Mouse (Mus musculus) lung, embryonic 15.5 days (tissue): ENCODE measurements around the gene Sh3pxd2b. TPM values are rescaled to one million over a fixed set of nuclear protein-coding genes. Genes with fewer than 3 reads are reported as not detected.

Source experiments
- ATAC-seq: fragments of 200-750 bp; cut with Nextera tagmentation; 2 replicates; pipeline ENCODE4 v1.8.0; 2017; ENCODE audit warnings: moderate number of reproducible peaks, borderline replicate concordance; ENCODE audit not compliant: low FRiP score, low TSS enrichment; ENCODE audit errors: extremely low read depth
- H3K27ac ChIP-seq: fragments of 300-500 bp; sonication (generic); 2 replicates; pipeline ENCODE4 v1.5.1; 2015; ENCODE audit warnings: moderate library complexity, mild to moderate bottlenecking, inconsistent platforms
- H3K27me3 ChIP-seq: fragments of 300-500 bp; sonication (generic); 2 replicates; pipeline ENCODE4 v1.6.1; 2015; ENCODE audit warnings: inconsistent platforms
- H3K36me3 ChIP-seq: fragments of 300-500 bp; sonication (generic); 2 replicates; pipeline ENCODE4 v1.6.1; 2015; ENCODE audit warnings: inconsistent platforms
- H3K4me1 ChIP-seq: fragments of 300-500 bp; sonication (generic); 2 replicates; pipeline ENCODE4 v1.6.1; 2015; ENCODE audit warnings: inconsistent platforms
- H3K4me2 ChIP-seq: fragments of 300-500 bp; sonication (generic); 2 replicates; pipeline ENCODE4 v1.6.1; 2015; ENCODE audit warnings: inconsistent platforms, mild to moderate bottlenecking, moderate library complexity
- H3K4me3 ChIP-seq: fragments of 300-500 bp; sonication (generic); 2 replicates; pipeline ENCODE4 v1.5.1; 2015; ENCODE audit warnings: mild to moderate bottlenecking, inconsistent platforms
- H3K9ac ChIP-seq: fragments of 300-500 bp; sonication (generic); 2 replicates; pipeline ENCODE4 v1.6.1; 2015; ENCODE audit warnings: inconsistent platforms
- H3K9me3 ChIP-seq: fragments of 300-500 bp; sonication (generic); 2 replicates; pipeline ENCODE4 v1.6.1; 2016; ENCODE audit warnings: inconsistent platforms
- WGBS: fragments of 180-500 bp; shearing (Covaris S2); methylation state at CpG from one replicate; pipeline ENCODE4 v1.1.7; 2015; 5-methylcytosine and 5-hydroxymethylcytosine counted together
- polyA plus RNA-seq: library from polyadenylated mRNA; unstranded; fragments of >200 nt; fragmentation: Nextera tagmentation; extraction: Ambion mirVana; gene quantifications from 2 replicates; pipeline ENCODE4 v1.2.1, GENCODE M21; 2015

Gene Sh3pxd2b
- polyA plus RNA-seq, 1 experiment from 2014 or later, result 24.3 TPM

- no peak for ATAC-seq
- Histone ChIP-seq H3K4me1 (peaks cover 7% of the 10 kb centered on the region; the same call in 1 of the 2 replicates), H3K9ac (no peak overlapping the region), H3K27ac (no peak overlapping the region), H3K27me3 (no peaks in the 10 kb centered on the region), H3K4me2 (no peak overlapping the region), H3K36me3 (no peaks in the 10 kb centered on the region), H3K4me3 (no peak overlapping the region), H3K9me3 (no peaks in the 10 kb centered on the region)
- 91% methylated on average over 6 of the region's 6 CpGs for WGBS
Measured at GRCm38 (mm10) chr11:32451306-32451705, 103.7 kb downstream of the Sh3pxd2b start.

GRCm38 (mm10) chr11:32452745-32453144 lies 105.1 kb downstream of the Sh3pxd2b start:
- H3K4me1 ChIP-seq, result peaks cover 17% of the 10 kb centered on the region; the same call in 1 of the 2 replicates
- H3K36me3 ChIP-seq, result no peaks in the 10 kb centered on the region
- no peak overlapping the region for H3K9ac ChIP-seq
- WGBS, result 95% methylated on average over 4 of the region's 4 CpGs
- no peak overlapping the region for H3K4me3 ChIP-seq
- H3K9me3 ChIP-seq, result no peaks in the 10 kb centered on the region
- no peak overlapping the region for H3K4me2 ChIP-seq
- H3K27me3 ChIP-seq, result no peaks in the 10 kb centered on the region
- no peak overlapping the region for H3K27ac ChIP-seq
- ATAC-seq, result no peak

DNA sequence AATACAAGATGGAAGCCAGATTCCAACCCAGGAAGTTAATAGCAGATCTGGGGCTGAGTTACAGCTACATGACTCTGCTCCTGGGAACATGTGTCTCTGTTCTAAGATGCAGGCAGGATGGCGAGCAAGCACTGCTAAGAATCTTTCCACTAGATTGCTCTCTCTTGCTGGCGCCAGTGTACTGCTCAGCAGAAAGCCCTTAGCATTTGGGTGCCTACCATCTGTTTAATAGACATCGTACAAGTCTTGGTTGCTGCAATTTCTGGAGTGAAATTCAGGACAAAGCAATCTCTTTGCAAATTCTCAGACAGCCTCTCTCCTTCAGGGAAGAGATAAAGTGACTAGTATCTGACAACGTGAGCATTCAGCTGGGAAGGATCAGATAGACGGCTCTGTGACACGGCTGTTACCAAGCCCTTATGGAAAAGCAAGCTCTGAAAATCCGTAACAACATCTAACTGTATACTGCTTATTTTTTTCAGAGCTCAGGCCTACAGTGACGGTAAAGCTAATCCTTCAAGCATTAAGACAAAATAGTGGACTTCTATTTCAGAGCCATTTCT lies 105.8 kb downstream of the Sh3pxd2b start:
- no peaks in the 10 kb centered on the region for H3K36me3 ChIP-seq
- H3K27me3 ChIP-seq, result no peaks in the 10 kb centered on the region
- H3K9ac ChIP-seq, result no peak overlapping the region
- 0 out of 2 replicates have a peak overlapping the region, but pooled peaks have one; percentile 5 for H3K27ac ChIP-seq
- no peak for ATAC-seq
- no peak overlapping the region; the same call in 1 of the 2 replicates for H3K4me2 ChIP-seq
- WGBS, result 56% methylated on average over 8 of the region's 8 CpGs
- H3K4me3 ChIP-seq, result no peak overlapping the region
- peaks cover 17% of the 10 kb centered on the region; the same call in 1 of the 2 replicates for H3K4me1 ChIP-seq
- H3K9me3 ChIP-seq, result no peaks in the 10 kb centered on the region

GRCm38 (mm10) chr11:32454231-32454799 lies 106.7 kb downstream of the Sh3pxd2b start:
- H3K4me3 ChIP-seq, result peak overlapping the region; percentile 69
- H3K27ac ChIP-seq, result peak overlapping the region; percentile 97
- no peak; the same call in none of the 2 replicates for ATAC-seq
- H3K27me3 ChIP-seq, result no peaks in the 10 kb centered on the region
- H3K9me3 ChIP-seq, result no peaks in the 10 kb centered on the region
- H3K4me2 ChIP-seq, result peak overlapping the region; percentile 88
- H3K4me1 ChIP-seq, result peaks cover 17% of the 10 kb centered on the region; the same call in 1 of the 2 replicates
- WGBS, result 2% methylated on average over 19 of the region's 19 CpGs
- H3K9ac ChIP-seq, result peak overlapping the region; percentile 85
- no peaks in the 10 kb centered on the region for H3K36me3 ChIP-seq

DNA sequence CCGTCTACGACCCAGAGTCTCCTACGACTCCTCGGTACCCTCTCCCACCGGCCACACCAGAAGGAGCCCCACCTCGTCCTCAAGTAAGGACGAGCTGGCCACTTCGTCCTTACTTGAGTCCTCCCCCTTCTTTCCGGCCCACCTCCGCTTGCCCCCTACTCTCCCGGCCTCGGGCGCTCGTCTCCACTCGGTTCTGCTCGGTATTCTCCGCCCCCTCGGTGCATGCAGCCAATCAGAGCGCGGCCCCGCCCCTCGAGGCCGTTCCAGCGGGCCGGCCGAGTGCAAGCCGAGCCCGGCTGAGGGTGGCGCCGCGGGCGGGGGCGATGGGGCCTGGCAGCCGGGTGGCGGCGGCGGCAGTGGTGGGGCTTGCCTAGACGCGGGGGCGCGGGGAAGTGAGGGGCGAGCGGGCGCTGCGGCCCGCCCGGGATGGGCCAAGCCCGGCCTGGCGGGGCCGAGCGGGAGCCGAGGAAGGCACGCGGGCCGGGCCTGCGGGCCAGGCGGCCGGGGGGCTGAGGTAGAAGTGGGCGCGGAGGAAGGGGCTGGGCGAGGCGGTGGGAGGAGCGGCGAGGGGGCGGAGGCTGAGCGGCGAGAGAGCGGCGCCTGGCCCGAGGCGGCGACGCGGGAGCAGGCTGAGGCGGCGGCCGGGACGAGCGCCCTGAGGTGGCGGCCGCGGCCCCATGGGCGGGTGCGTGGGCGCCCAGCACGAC lies 107.3 kb downstream of the Sh3pxd2b start, which contains the start of gene Ubtd2:
Ubtd2 (plus strand) TSS at position 571 of the 707 bp plus-strand sequence.
- H3K27me3 ChIP-seq, result no peaks in the 10 kb centered on the region
- no peaks in the 10 kb centered on the region for H3K36me3 ChIP-seq
- H3K4me3 ChIP-seq, result peak within 1 kb of the TSS; percentile 69
- H3K27ac ChIP-seq, result peak within 1 kb of the TSS; percentile 97
- no peaks in the 10 kb centered on the region for H3K9me3 ChIP-seq
- peaks cover 17% of the 10 kb centered on the region; the same call in 1 of the 2 replicates for H3K4me1 ChIP-seq
- H3K4me2 ChIP-seq, result peak within 1 kb of the TSS; percentile 88
- ATAC-seq, result peak; percentile 97
- under 1% methylated on average over 83 of the region's 86 CpGs for WGBS
- H3K9ac ChIP-seq, result peak within 1 kb of the TSS; percentile 85

DNA sequence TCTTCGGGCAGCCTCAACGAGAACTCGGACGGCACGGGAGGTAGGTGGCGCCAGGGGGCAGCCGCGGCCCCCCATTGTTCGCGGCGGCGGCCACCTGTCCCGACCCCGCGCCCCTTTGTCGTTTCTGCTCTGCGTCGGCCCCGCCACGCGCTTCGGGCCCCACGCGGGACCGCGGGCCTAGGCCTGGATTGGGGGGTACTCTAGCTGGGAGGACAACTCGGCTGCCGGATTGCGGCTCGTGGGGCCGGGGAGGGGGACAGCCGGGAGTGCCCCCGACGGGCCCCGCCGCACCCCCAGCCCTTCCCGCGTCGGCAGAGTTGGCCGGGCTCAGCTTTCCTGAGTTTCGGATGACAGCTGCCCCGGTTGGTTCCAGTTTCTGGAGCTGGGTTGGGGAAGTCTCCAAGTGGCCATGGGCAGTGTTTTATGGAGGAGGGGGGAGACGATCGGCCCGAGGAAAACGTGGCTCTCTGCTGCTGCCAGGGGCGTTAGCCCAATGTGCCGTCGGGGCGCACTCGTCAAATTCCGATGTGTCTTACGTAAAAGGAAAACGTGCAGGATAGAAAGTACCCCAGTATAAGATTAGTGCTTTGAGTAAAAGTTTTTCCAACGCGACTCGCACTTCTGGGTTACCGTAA lies 108.0 kb downstream of the Sh3pxd2b start:
- under 1% methylated on average over 53 of the region's 58 CpGs for WGBS
- peak overlapping the region; percentile 97 for H3K27ac ChIP-seq
- H3K4me1 ChIP-seq, result peaks cover 17% of the 10 kb centered on the region; the same call in 1 of the 2 replicates
- H3K27me3 ChIP-seq, result no peaks in the 10 kb centered on the region
- peak overlapping the region; percentile 69 for H3K4me3 ChIP-seq
- no peaks in the 10 kb centered on the region for H3K9me3 ChIP-seq
- ATAC-seq, result peak; percentile 16
- H3K36me3 ChIP-seq, result no peaks in the 10 kb centered on the region
- peak overlapping the region; percentile 85 for H3K9ac ChIP-seq
- peak overlapping the region; percentile 88 for H3K4me2 ChIP-seq

GRCm38 (mm10) chr11:32456356-32456755 lies 108.7 kb downstream of the Sh3pxd2b start:
- H3K9ac ChIP-seq, result peak overlapping the region; percentile 85
- no peak for ATAC-seq
- H3K4me2 ChIP-seq, result peak overlapping the region; percentile 88
- no peaks in the 10 kb centered on the region for H3K36me3 ChIP-seq
- H3K9me3 ChIP-seq, result no peaks in the 10 kb centered on the region
- peak overlapping the region; percentile 69 for H3K4me3 ChIP-seq
- 4% methylated on average over 6 of the region's 6 CpGs for WGBS
- peak overlapping the region; percentile 97 for H3K27ac ChIP-seq
- H3K4me1 ChIP-seq, result peaks cover 17% of the 10 kb centered on the region; the same call in 1 of the 2 replicates
- H3K27me3 ChIP-seq, result no peaks in the 10 kb centered on the region

GRCm38 (mm10) chr11:32464282-32464681 lies 116.7 kb downstream of the Sh3pxd2b start:
- Histone ChIP-seq H3K4me1 (no peaks in the 10 kb centered on the region), H3K9me3 (no peaks in the 10 kb centered on the region), H3K27me3 (no peaks in the 10 kb centered on the region), H3K36me3 (no peaks in the 10 kb centered on the region), H3K4me3 (no peak overlapping the region), H3K27ac (no peak overlapping the region), H3K9ac (no peak overlapping the region), H3K4me2 (no peak overlapping the region)
- ATAC-seq, result no peak
- WGBS, result 56% methylated on average over 2 of the region's 2 CpGs

DNA sequence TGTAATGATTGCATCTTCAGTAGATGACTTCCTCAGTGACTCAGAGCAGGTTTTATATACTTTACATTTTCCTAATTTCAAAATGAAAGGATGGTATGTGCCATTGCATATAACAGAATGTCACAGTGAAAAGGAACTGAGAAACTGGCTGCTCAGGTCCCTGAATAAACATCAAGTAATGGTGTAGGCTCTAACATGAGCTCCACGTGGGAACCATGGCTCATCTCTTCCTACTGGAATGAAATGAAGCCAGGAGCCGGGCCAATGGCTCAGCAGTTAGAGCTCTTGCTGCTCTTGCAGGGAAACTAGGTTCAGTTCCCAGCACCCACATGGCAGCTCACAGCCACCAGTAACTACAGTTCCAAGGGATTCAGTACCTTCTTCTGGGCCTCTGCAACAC lies 124.3 kb downstream of the Sh3pxd2b start:
- no peak overlapping the region for H3K4me3 ChIP-seq
- 0 out of 2 replicates have a peak, but pooled peaks cover 2% of the 10 kb centered on the region for H3K4me1 ChIP-seq
- no peaks in the 10 kb centered on the region for H3K27me3 ChIP-seq
- H3K4me2 ChIP-seq, result no peak overlapping the region
- no peaks in the 10 kb centered on the region for H3K9me3 ChIP-seq
- no peak for ATAC-seq
- WGBS, result 66% methylated on average over 2 of the region's 2 CpGs
- H3K27ac ChIP-seq, result no peak overlapping the region
- H3K9ac ChIP-seq, result no peak overlapping the region
- H3K36me3 ChIP-seq, result no peaks in the 10 kb centered on the region

GRCm38 (mm10) chr11:32474725-32475124 lies 127.1 kb downstream of the Sh3pxd2b start:
- no peaks in the 10 kb centered on the region for H3K9me3 ChIP-seq
- H3K27me3 ChIP-seq, result no peaks in the 10 kb centered on the region
- no peak for ATAC-seq
- no peak overlapping the region for H3K27ac ChIP-seq
- H3K4me3 ChIP-seq, result no peak overlapping the region
- H3K36me3 ChIP-seq, result no peaks in the 10 kb centered on the region
- H3K4me1 ChIP-seq, result 0 out of 2 replicates have a peak, but pooled peaks cover 2% of the 10 kb centered on the region
- no peak overlapping the region for H3K4me2 ChIP-seq
- H3K9ac ChIP-seq, result no peak overlapping the region
- 67% methylated on average over 3 of the region's 3 CpGs for WGBS

DNA sequence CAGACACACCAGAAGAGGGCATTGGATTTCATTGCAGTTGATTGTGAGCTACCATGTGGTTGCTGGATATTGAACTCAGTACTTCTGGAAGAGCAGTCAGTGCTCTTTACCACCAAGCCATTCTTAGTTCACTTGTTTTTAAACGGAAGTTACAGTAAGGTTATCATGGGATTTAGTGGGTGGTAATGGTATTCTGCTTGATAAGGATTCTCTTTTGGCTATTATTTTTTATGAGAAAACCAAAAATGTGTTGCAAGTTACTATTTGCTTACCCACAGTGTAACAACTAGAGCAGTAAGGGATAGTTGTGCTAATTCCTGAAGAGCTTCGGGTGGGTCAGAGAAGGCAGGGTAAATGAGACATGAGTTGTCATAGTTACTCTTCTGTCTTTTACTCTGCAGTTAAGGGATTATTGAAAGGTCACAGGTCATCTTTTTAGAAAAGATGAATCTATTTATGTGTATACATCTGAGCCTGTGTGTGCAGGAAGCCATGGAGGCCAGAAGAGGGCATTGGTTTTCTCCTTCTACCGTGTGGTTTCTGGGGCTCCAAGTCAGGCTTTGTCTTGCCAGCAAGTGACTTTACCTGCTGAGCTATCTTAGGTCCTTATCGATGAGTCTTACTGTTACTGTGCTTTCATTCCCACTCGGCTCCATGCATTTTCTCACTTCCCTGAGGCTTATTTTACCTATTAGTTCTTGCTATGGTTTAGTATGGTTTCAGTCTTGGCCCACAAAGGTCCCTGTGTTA lies 128.0 kb downstream of the Sh3pxd2b start:
- Histone ChIP-seq H3K9ac (no peak overlapping the region), H3K9me3 (no peaks in the 10 kb centered on the region), H3K27me3 (no peaks in the 10 kb centered on the region), H3K4me3 (no peak overlapping the region), H3K4me1 (peaks cover 7% of the 10 kb centered on the region; the same call in 1 of the 2 replicates), H3K4me2 (no peak overlapping the region), H3K27ac (no peak overlapping the region), H3K36me3 (no peaks in the 10 kb centered on the region)
- 80% methylated on average over 5 of the region's 5 CpGs for WGBS
- ATAC-seq, result no peak
